Mouse (Mus musculus): ENCODE measurements at regions not wholly inside any gene's neighbourhood (a gene's known extent, or its start where the extent isn't known, plus 50 kb on each side); places are given as distances from the start of the nearest gene placed in this dataset.

GRCm38 (mm10) chr8:76633086-76633485 lies 266.2 kb upstream of the Nr3c2 start:
- Histone ChIP-seq H3K27me3 (ENCODE audit: control insufficient read depth in 1 of 2, insufficient read depth in 2 of 2, low read length in 2 of 2) (no peaks in the 10 kb centered on the region), H3K4me1 (ENCODE audit: control insufficient read depth in 1 of 2, insufficient read depth in 2 of 2, low read length in 2 of 2) (no peaks in the 10 kb centered on the region), H3K79me2 (ENCODE audit: control insufficient read depth, insufficient read depth, low read length, poor library complexity) (no peaks in the 10 kb centered on the region), H3K4me3 (ENCODE audit: control insufficient read depth in 1 of 2, insufficient read depth in 1 of 2, low read depth in 2 of 2, low read length in 2 of 2) (no peak overlapping the region), H3K9ac (ENCODE audit: control insufficient read depth, low read depth, low read length, poor library complexity, severe bottlenecking) (no peak overlapping the region), H3K36me3 (ENCODE audit: control insufficient read depth in 1 of 2, insufficient read depth in 2 of 2, low read length in 2 of 2) (no peaks in the 10 kb centered on the region), H3K27ac (ENCODE audit: control insufficient read depth, low read depth, low read length) (no peak overlapping the region), H3K9me3 (replicated peaks; ENCODE audit: insufficient read depth, low read length) (no peaks in the 10 kb centered on the region)
- TF ChIP-seq E2F4 (IDR thresholded peaks at IDR 0.05; ENCODE audit: borderline replicate concordance, low read depth, low read length) (no peak), ELF1 (IDR thresholded peaks at IDR 0.05; ENCODE audit: low read depth, low read length) (no peak), UBTF (IDR thresholded peaks at IDR 0.05; ENCODE audit: borderline replicate concordance, insufficient read depth, low read depth, low read length) (no peak), MAX (IDR thresholded peaks at IDR 0.05; ENCODE audit: low read length) (no peak), GABPA (IDR thresholded peaks at IDR 0.05; ENCODE audit: low read depth, low read length) (no peak), EP300 (IDR thresholded peaks at IDR 0.05; ENCODE audit: low read depth in 1 of 2, low read length in 2 of 2) (no peak), MYB (IDR thresholded peaks at IDR 0.05; ENCODE audit: low read depth, low read length) (no peak), MEF2A (IDR thresholded peaks at IDR 0.05; ENCODE audit: extremely low read depth, insufficient replicate concordance, low read depth, low read length, poor library complexity, severe bottlenecking) (no peak), USF2 (IDR thresholded peaks at IDR 0.05; ENCODE audit: borderline replicate concordance in 1 of 2, insufficient read depth in 1 of 2, low read depth in 1 of 2, low read length in 2 of 2) (no peak), CHD2 (IDR thresholded peaks at IDR 0.05; ENCODE audit: low read length) (no peak), TBP (IDR thresholded peaks at IDR 0.05; ENCODE audit: low read depth, low read length) (no peak), NRF1 (IDR thresholded peaks at IDR 0.05; ENCODE audit: insufficient read depth, low read depth, low read length, poor library complexity, severe bottlenecking) (no peak), SMC3 (IDR thresholded peaks at IDR 0.05; ENCODE audit: low read depth, low read length) (no peak), JUND (IDR thresholded peaks at IDR 0.05; ENCODE audit: low read depth, low read length) (no peak), GATA1 (IDR thresholded peaks at IDR 0.05; ENCODE audit: low read depth, low read length) (no peak), TCF12 (IDR thresholded peaks at IDR 0.05; ENCODE audit: low read depth, low read length) (no peak), CTCF (IDR thresholded peaks at IDR 0.05 in 2 of 3, conservative IDR thresholded peaks at IDR 0.05 in 1 of 3; ENCODE audit: control insufficient read depth in 1 of 3, insufficient read depth in 1 of 3, low read depth in 2 of 3, low read length in 3 of 3, poor library complexity in 1 of 3, severe bottlenecking in 1 of 3) (no peak)
- DNase-seq (ENCODE audit: low read depth, low spot score), result no peak

Measured in MEL (cell line).